Mouse (Mus musculus): ENCODE results near the gene Tmsb4x. TPM values are rescaled to one million over a fixed set of nuclear protein-coding genes. Genes with fewer than 3 reads are reported as not detected.

Gene Tmsb4x
- 4,879 and 5,002 TPM in 2 replicates for polyA plus RNA-seq (2015; fragmentation: Nextera tagmentation; extraction: Ambion mirVana)

DNA sequence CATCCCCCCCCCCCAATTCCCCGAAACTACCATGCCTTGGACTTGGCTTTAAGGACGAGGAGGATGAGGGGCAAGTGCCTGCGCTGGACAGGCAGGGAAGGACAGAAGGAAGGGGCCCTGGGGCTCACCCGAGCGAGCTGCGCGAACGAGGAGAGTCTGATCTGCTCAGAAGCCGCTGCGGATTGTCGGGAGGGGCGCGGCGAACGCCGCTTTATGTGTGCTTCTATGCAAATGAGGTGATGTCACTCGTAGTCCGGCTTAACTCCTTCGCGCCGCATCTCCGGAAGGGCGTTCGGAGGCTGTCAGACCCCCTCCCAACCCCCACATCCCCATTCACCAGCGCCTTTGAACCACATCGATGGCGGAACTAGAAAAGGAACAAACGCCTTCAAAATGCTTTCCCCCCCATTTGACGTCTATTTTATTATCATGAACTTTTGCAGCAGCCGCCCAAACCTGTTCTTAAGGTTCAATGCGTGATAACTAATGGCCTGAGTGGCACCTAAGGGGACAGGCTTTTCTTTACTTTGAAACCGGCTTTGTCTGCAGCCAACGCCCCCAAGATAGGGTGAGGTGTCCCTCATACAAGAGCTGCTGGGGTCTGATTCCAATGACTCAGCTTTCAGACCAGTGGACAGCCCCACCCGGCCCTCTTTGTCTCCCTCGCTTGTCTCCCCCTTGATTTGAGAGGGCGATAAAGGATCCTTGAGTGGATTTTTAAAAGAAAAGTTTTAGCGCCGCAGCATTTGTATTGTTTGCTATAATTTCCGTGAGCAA, at the start of gene Tmsb4x:
Gene Tmsb4x, minus strand, starts transcription at position 338 of the 777 bp plus-strand sequence.
- Histone ChIP-seq H3K9me3 (no peaks in the 10 kb centered on the region), H3K27ac (peak within 1 kb of the TSS; percentile 89), H3K27me3 (replicated peaks) (no peaks in the 10 kb centered on the region), H3K4me2 (peak within 1 kb of the TSS; percentile 49), H3K36me3 (no peaks in the 10 kb centered on the region), H3K4me1 (no peaks in the 10 kb centered on the region), H3K9ac (peak within 1 kb of the TSS; percentile 63), H3K4me3 (replicated peaks) (peak within 1 kb of the TSS; percentile 56)
- peak; percentile 83 for ATAC-seq (ENCODE audit: insufficient read depth, low FRiP score, low read depth)
- WGBS, result 16% methylated on average over 39 of the region's 39 CpGs

DNA sequence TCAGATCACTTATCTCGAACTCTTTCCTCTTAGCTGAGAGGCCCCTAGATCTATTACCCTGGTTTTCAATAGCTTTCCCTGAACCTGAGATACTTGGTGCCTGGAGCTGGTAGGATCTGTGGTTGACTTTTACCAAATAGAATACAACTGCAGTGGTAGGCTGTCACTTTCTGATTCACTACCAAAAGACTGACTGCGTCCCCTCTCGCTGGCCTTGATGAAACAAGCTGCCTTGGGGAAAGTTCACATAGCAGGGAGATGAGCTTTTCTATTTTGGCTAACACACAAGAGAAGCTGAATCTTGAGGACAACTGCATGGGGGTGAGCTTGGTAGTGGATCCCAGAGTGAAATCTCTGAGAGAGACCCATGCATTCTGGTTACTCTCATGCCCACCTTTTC, 32.6 kb upstream of the Tmsb4x start:
- no peak overlapping the region for H3K27ac ChIP-seq
- no peak for ATAC-seq (ENCODE audit: insufficient read depth, low FRiP score, low read depth)
- H3K9me3 ChIP-seq, result no peaks in the 10 kb centered on the region
- no peaks in the 10 kb centered on the region; the same call in 1 of the 2 replicates for H3K27me3 ChIP-seq (replicated peaks)
- 92% methylated on average over 3 of the region's 3 CpGs for WGBS
- no peak overlapping the region for H3K9ac ChIP-seq
- H3K4me1 ChIP-seq, result no peaks in the 10 kb centered on the region
- H3K4me3 ChIP-seq (replicated peaks), result no peak overlapping the region
- no peak overlapping the region for H3K4me2 ChIP-seq
- no peaks in the 10 kb centered on the region for H3K36me3 ChIP-seq

DNA sequence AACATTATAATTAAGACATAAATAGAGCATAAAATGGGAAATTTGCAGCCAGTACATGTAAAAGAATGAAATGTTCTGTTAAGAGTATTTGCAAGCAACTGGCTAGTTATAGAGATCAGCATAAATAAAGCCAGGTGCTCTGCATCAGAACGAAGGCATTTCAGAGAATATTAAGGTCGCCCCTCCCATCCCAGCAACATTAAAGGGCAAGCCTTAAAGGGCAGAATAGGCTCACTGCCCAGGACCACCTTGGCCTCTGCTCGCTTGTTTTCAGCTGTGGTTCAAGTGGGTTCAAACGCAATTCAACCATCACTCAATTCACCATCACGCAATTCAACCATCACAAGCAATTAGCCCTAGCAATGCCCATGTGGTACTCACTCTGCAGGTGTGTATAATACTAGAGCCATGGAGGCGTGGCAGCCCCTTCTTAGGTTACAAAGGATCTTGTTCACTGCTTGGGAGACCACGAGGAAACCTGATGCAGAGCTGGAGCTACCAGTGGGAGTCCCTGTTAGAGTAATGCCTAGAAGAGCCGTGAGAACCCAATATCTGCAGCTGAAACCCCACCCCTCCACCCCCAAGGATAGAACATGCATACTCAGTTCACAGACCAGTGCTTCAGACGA, 30.3 kb upstream of the Tmsb4x start:
- Histone ChIP-seq H3K27ac (no peak overlapping the region), H3K4me2 (no peak overlapping the region), H3K9me3 (no peaks in the 10 kb centered on the region), H3K4me1 (no peaks in the 10 kb centered on the region), H3K36me3 (no peaks in the 10 kb centered on the region), H3K4me3 (replicated peaks) (no peak overlapping the region), H3K27me3 (replicated peaks) (no peaks in the 10 kb centered on the region; the same call in 1 of the 2 replicates), H3K9ac (no peak overlapping the region)
- ATAC-seq (ENCODE audit: insufficient read depth, low FRiP score, low read depth), result no peak
- 55% methylated on average over 9 of the region's 9 CpGs for WGBS

DNA sequence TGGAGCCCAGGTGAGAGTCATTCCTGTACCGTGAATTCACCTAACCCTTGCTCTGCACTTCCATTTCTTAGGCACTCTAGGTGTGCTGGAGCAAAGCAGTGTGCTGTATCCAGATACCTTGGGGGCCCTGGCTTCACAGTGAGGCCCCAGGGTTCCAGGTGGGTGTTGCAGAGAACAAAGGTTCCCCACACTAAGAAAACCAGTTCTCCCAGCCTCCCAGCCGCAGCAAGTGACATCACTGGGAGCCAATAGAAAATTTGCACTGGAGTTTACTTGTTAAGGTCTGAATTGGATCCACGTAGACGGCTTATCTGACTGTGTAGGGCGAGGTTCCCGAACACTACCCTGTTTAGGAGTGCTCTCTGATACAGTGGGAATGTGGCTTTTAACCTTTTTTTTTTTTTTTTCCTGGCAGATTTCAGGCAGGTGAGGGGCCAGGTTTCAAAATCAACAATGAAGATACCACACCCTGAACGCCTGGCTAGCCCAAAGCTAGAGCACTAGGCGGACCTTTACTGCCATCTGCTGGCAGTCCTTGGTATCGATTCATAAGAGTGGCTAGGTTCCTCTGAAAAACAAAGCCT, 24.1 kb upstream of the Tmsb4x start:
- 25% methylated on average over 9 of the region's 9 CpGs for WGBS
- H3K36me3 ChIP-seq, result no peaks in the 10 kb centered on the region
- H3K27me3 ChIP-seq (replicated peaks), result no peaks in the 10 kb centered on the region; the same call in 1 of the 2 replicates
- peak overlapping the region; percentile 77 for H3K27ac ChIP-seq
- ATAC-seq (ENCODE audit: insufficient read depth, low FRiP score, low read depth), result peak; percentile 90
- no peaks in the 10 kb centered on the region for H3K9me3 ChIP-seq
- H3K4me3 ChIP-seq (replicated peaks), result no peak overlapping the region
- no peaks in the 10 kb centered on the region for H3K4me1 ChIP-seq
- H3K4me2 ChIP-seq, result no peak overlapping the region
- no peak overlapping the region for H3K9ac ChIP-seq

DNA sequence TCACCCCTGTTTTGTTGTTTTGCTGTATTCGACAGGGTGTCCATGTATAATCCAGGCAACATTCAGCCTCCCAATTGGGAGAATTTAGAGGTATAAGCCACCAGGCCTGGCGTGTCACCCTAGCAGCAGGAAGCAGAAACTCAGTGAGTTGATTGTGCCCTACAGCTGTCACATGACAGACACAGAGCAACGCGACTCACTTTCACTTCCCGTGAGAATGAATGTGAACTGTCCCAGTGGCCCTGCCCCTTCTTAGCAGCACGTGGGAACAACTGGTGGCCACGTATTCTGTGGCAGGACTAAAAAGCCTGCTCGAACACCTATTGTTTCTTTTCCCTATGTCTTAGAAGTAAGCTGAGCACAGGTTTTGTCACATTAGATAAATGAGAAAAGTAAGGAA, 22.0 kb upstream of the Tmsb4x start:
- Histone ChIP-seq H3K9me3 (no peaks in the 10 kb centered on the region), H3K36me3 (no peaks in the 10 kb centered on the region), H3K4me3 (replicated peaks) (no peak overlapping the region), H3K27me3 (replicated peaks) (no peaks in the 10 kb centered on the region), H3K9ac (no peak overlapping the region), H3K27ac (peak overlapping the region; percentile 77), H3K4me2 (no peak overlapping the region), H3K4me1 (no peaks in the 10 kb centered on the region)
- WGBS, result 62% methylated on average over 8 of the region's 8 CpGs
- no peak for ATAC-seq (ENCODE audit: insufficient read depth, low FRiP score, low read depth)

DNA sequence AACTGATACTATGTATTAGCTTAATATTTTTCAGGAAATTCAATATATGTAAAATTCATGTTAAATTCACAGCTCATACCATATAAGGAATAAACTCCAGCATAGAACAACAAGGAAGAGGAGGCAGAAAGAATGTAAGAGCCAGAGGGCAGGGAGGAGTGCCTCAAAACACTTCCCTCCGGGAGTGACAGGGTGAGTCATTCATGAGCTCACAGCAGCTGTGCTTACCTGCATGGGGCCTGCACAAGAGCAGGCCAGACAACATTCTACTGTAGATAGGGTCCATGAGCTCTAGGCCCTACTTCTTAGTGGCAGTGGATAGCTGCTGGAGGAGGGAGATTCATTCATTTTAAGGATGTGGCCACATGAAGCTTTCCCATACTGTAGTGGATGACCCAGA, 20.7 kb upstream of the Tmsb4x start:
- no peak overlapping the region for H3K27ac ChIP-seq
- H3K9me3 ChIP-seq, result no peaks in the 10 kb centered on the region
- no peak for ATAC-seq (ENCODE audit: insufficient read depth, low FRiP score, low read depth)
- no peaks in the 10 kb centered on the region for H3K4me1 ChIP-seq
- H3K9ac ChIP-seq, result no peak overlapping the region
- H3K4me3 ChIP-seq (replicated peaks), result no peak overlapping the region
- 57% methylated on average over 1 of the region's 1 CpGs for WGBS
- H3K27me3 ChIP-seq (replicated peaks), result no peaks in the 10 kb centered on the region
- no peak overlapping the region for H3K4me2 ChIP-seq
- no peaks in the 10 kb centered on the region for H3K36me3 ChIP-seq

DNA sequence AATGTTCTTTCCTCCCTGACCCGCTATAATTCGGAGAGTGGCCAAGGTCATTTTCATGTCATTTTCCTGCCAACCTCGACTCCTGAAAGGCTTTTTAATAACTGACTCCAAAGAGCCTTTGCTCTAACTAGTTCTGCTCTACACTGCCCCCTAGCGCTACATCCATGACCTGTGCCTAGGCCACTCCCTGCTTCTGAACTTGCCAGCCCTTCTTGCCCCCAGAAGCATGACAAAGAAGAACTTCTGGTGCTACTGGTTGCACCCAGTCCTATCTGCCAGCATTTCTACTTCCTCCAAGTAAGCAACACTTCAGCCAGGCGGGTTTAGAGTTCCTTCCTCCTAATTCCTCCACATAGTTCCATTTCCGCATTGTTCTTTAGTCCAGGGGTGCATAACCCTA, 20.1 kb upstream of the Tmsb4x start:
- no peak overlapping the region for H3K27ac ChIP-seq
- H3K4me1 ChIP-seq, result no peaks in the 10 kb centered on the region
- H3K27me3 ChIP-seq (replicated peaks), result no peaks in the 10 kb centered on the region
- H3K4me3 ChIP-seq (replicated peaks), result no peak overlapping the region
- no peak overlapping the region for H3K4me2 ChIP-seq
- no peaks in the 10 kb centered on the region for H3K9me3 ChIP-seq
- no peak overlapping the region for H3K9ac ChIP-seq
- no peak for ATAC-seq (ENCODE audit: insufficient read depth, low FRiP score, low read depth)
- 40% methylated on average over 6 of the region's 6 CpGs for WGBS
- H3K36me3 ChIP-seq, result no peaks in the 10 kb centered on the region

DNA sequence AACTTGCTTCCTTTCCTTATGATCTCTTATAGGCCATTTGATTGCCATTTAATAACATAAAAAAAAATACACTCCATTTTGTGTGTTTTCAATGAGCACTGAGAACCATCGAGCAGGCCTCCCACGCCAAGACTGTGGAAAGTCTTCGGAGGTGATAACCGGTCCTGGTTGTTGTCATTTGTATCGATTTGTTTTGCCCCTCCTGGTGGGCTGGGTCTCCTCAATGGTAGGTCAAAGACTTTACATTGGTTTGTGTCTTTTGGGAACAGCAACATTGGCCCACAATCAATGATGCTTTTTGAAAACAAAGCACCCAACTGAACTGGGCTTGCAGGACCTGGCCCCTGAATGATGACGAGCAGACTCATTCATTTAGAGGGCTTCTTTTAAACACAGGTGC, 18.6 kb upstream of the Tmsb4x start:
- Histone ChIP-seq H3K36me3 (no peaks in the 10 kb centered on the region), H3K9me3 (no peaks in the 10 kb centered on the region), H3K4me1 (no peaks in the 10 kb centered on the region), H3K4me3 (replicated peaks) (no peak overlapping the region), H3K4me2 (no peak overlapping the region), H3K27me3 (replicated peaks) (no peaks in the 10 kb centered on the region), H3K27ac (no peak overlapping the region), H3K9ac (no peak overlapping the region)
- no peak for ATAC-seq (ENCODE audit: insufficient read depth, low FRiP score, low read depth)
- WGBS, result 91% methylated on average over 6 of the region's 6 CpGs

DNA sequence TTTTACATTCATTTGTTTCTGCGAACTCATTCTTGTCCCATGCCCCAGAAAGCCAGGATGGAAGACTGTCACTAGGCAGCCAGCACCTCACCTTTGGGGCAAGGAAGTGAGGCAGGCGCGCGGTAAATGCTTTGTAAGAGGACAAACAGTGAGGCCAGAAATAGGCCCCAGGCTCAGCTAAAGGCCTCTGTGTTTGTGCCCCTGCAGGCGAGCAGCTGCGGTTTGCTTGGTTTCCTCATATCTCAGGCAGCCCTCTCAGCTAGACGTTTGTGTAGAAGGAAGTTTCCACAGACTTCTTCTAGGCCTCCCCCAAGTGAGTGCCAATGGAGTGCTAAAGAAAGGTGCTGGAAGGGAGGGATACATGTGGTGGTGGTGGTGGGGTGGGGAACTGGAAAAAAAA, 18.0 kb upstream of the Tmsb4x start:
- ATAC-seq (ENCODE audit: insufficient read depth, low FRiP score, low read depth), result no peak
- no peak overlapping the region for H3K27ac ChIP-seq
- WGBS, result 77% methylated on average over 7 of the region's 7 CpGs

DNA sequence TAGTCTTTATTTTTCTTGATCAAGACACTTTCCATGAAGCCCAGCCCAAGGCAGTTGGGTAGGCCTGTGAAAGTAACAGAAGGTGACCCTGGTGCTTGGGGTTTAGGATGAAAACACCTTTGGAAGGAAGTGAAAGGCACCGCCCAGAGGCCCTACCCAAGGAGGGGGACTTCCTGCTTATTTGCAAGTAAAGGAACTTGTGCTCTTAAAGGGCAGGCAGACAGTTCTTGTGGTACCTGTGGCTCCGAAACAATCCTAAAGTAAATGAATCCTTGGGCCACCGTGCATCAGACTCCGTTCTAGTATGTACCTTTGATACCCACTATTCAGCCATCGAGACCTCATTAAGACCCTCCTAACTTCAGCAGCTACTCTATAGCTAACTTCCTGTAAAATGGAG, 17.5 kb upstream of the Tmsb4x start:
- Histone ChIP-seq H3K27ac (no peak overlapping the region), H3K4me3 (replicated peaks) (no peak overlapping the region), H3K4me2 (no peak overlapping the region), H3K4me1 (no peaks in the 10 kb centered on the region), H3K9ac (no peak overlapping the region), H3K9me3 (no peaks in the 10 kb centered on the region), H3K36me3 (no peaks in the 10 kb centered on the region), H3K27me3 (replicated peaks) (no peaks in the 10 kb centered on the region)
- 91% methylated on average over 5 of the region's 5 CpGs for WGBS
- ATAC-seq (ENCODE audit: insufficient read depth, low FRiP score, low read depth), result no peak

More for the DNA sequence above, 18.0 kb upstream of the Tmsb4x start:
- no peak overlapping the region for H3K9ac ChIP-seq
- no peaks in the 10 kb centered on the region for H3K9me3 ChIP-seq
- no peak overlapping the region for H3K4me3 ChIP-seq (replicated peaks)
- H3K4me2 ChIP-seq, result no peak overlapping the region
- H3K27me3 ChIP-seq (replicated peaks), result no peaks in the 10 kb centered on the region
- no peaks in the 10 kb centered on the region for H3K36me3 ChIP-seq
- H3K4me1 ChIP-seq, result no peaks in the 10 kb centered on the region

DNA sequence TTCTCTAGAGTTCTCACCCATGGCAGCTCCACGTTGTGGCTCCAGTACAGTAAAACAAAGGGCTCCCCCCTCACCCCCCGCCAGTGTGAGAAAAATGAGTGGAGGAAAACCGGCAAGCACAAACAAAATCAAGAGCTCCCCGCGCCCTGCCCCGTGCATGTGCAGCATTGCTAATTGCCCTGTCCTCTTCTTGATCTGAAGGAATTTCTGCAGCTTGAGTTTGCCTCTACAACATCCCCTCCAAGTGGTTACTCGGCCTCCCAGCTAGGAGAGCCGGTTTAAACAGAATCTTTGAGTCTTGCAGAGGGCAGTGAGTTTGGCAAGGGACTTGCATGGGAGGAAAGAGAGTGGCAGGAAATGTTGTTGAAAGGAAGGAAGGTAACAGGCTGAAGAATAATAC, 3.6 kb upstream of the Tmsb4x start:
- no peak; the same call in 1 of the 2 replicates for ATAC-seq (ENCODE audit: insufficient read depth, low FRiP score, low read depth)
- Histone ChIP-seq H3K9ac (no peak overlapping the region), H3K36me3 (no peaks in the 10 kb centered on the region), H3K4me1 (no peaks in the 10 kb centered on the region), H3K27me3 (replicated peaks) (no peaks in the 10 kb centered on the region), H3K4me3 (replicated peaks) (no peak overlapping the region), H3K4me2 (no peak overlapping the region), H3K9me3 (no peaks in the 10 kb centered on the region), H3K27ac (0 out of 2 replicates have a peak overlapping the region, but pooled peaks have one; percentile 57)
- WGBS, result 16% methylated on average over 8 of the region's 8 CpGs
